Mouse (Mus musculus): Measurements from ENCODE around the gene Kctd11. TPM values are rescaled to one million over a fixed set of nuclear protein-coding genes. Genes with fewer than 3 reads are reported as not detected.
A peak's percentile ranks its signal among the peaks of the same experiment; 100 is the strongest.
"Not testable (repeated sequence)": the region's sequence is repeated elsewhere in the genome, so short reads cannot be mapped to it uniquely, and the experiment has no call there.

Kctd11 gene
- polyA plus RNA-seq, 1 experiment from 2014 or later: 3.7 TPM

DNA sequence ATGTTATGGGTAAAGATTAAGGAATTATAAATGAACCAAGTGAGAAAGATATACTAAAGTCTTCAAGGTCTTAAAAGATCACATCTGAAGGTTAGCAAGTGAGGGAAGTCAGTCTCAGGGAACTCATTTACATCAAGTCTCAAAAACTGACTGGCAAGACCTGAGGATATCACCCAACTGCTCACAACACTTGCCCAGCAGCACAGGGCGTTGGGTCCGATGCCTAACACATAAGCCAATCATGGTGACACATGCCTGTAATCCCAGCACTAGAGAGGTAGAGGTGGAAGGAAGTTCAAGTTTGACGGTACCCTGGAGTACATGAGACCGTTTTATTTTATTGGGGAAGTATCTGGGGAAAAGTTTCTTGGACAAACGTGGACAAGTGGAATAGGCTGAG, 36.9 kb upstream of the Kctd11 start:
- WGBS: 83% methylated on average over 5 of the region's 5 CpGs
- no peaks in the 10 kb centered on the region for H3K9me3 ChIP-seq
- no peaks in the 10 kb centered on the region for H3K27me3 ChIP-seq
- H3K36me3 ChIP-seq: peaks cover 54% of the 10 kb centered on the region
- H3K9ac ChIP-seq (replicated peaks): no peak overlapping the region
- no peak overlapping the region for H3K4me3 ChIP-seq (replicated peaks)
- ATAC-seq (ENCODE audit: insufficient number of reproducible peaks, insufficient read depth, low FRiP score, low TSS enrichment, low read depth): no peak
- no peak overlapping the region for H3K27ac ChIP-seq
- H3K4me2 ChIP-seq: no peak overlapping the region
- H3K4me1 ChIP-seq (replicated peaks): peaks cover 50% of the 10 kb centered on the region

DNA sequence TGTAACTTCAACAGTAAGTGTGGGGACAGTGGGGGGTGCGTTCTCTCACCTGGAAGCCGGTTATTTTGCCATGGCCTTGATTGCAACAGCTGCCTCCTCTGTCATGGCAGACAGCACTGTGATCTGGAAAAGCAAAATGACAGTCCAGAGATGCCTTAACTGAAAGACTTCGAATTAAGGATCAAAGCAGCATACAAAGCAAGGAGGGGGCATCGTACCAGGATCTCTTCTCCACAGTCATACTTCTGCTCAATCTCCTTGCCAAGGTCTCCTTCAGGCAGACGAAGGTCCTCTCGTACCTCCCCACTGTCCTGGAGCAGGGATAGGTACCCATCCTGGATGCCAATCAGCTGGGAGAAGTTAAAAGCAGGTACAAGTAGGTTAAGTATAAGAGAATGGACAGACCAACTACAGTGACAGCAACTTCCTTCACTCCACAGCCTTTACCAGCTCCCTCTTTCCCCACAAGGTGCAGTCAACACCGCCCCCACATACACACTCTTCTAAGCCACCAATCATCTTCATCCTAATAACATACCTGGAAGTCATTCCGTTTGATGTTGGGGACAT, 36.3 kb upstream of the Kctd11 start:
- Histone ChIP-seq H3K27ac (no peak overlapping the region), H3K9ac (replicated peaks) (no peak overlapping the region), H3K4me3 (replicated peaks) (no peak overlapping the region), H3K36me3 (peaks cover 60% of the 10 kb centered on the region), H3K27me3 (no peaks in the 10 kb centered on the region), H3K9me3 (no peaks in the 10 kb centered on the region), H3K4me1 (replicated peaks) (peaks cover 50% of the 10 kb centered on the region), H3K4me2 (no peak overlapping the region)
- WGBS: 86% methylated on average over 8 of the region's 8 CpGs
- ATAC-seq (ENCODE audit: insufficient number of reproducible peaks, insufficient read depth, low FRiP score, low TSS enrichment, low read depth): no peak

DNA sequence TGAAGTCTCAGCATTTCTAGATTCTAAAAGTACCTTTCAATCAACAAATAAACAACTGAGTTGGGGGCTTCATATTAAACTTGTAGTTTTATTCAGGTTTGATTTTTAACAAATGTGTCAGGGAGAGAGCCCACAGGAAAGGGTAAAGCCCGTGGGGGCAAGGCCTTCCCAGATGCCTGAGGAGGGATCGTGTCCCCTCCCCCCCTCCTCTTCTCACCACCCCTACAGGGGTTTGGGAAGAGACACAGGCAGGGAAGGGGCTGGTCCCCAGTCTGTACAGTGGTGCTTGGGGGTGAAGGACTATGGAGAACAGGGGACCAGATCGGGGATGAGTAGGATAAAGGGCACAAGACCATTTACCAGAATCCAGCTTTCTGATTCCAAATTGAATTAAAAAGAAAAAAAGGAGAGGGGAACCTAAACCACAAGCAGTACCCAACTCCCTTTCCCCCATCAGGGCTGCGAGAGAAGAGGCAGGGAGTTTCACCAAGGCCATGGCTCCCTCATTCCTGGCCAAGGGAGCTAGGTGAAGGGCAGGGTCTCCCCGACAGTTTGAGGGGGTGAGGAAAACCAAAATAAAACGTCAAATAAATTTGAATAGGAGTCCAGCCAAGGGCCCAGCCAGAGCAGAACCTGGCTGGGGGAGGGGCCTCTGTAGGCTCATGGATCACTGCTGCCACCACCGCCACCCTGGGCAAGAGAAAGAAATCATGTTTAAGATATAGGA, 35.6 kb upstream of the Kctd11 start:
- H3K9me3 ChIP-seq; H3K27me3 ChIP-seq; ATAC-seq (ENCODE audit: insufficient number of reproducible peaks, insufficient read depth, low FRiP score, low TSS enrichment, low read depth); H3K4me2 ChIP-seq; H3K4me3 ChIP-seq (replicated peaks); H3K27ac ChIP-seq; H3K9ac ChIP-seq (replicated peaks): not testable (repeated sequence)
- Histone ChIP-seq H3K4me1 (replicated peaks) (peaks cover 50% of the 10 kb centered on the region), H3K36me3 (peaks cover 67% of the 10 kb centered on the region)
- 65% methylated on average over 7 of the region's 7 CpGs for WGBS

DNA sequence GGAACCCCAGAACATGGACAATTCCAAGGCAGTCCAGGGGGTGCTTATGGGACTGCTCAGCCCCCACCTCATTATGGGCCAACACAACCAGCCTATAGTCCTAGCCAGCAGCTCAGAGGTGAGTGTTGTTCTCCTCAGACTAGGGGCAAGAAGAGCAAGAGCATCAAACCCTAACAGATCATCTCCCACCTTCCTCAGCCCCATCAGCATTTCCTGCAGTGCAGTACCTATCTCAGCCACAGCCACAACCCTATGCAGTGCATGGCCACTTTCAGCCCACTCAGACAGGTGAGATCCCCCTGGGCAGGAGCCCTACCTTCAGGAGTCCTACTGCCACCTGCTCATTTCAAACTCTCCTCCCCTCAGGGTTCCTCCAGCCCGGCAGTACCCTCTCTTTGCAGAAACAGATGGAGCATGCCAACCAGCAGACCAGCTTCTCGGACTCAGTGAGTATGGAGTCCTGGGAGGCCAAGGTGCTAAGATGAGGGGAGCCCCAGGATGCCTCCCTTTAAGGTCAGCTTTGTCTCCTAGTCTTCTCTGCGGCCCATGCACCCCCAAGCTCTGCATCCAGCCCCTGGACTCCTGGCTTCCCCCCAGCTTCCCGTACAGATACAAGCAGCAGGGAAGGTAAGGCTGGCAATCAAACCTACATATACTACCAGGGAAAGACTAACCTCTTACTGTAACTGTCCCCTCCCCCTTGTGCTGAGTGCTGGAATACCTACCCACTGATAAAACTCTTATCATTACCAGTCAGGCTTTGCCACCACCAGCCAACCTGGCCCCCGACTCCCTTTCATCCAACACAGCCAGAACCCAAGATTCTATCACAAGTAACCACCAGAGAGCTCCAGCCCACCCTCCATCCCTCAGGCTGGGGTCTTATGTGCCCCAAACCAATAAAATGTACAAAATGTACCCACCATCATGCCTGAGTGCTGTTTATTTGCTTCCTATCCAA, 34.7 kb upstream of the Kctd11 start:
- peaks cover 76% of the 10 kb centered on the region for H3K36me3 ChIP-seq
- H3K4me1 ChIP-seq (replicated peaks): peaks cover 50% of the 10 kb centered on the region
- no peaks in the 10 kb centered on the region for H3K9me3 ChIP-seq
- ATAC-seq (ENCODE audit: insufficient number of reproducible peaks, insufficient read depth, low FRiP score, low TSS enrichment, low read depth): no peak
- no peaks in the 10 kb centered on the region for H3K27me3 ChIP-seq
- H3K27ac ChIP-seq: 0 out of 2 replicates have a peak overlapping the region, but pooled peaks have one; percentile 12
- peak overlapping the region; percentile 98 for H3K4me2 ChIP-seq
- 59% methylated on average over 5 of the region's 5 CpGs for WGBS
- H3K9ac ChIP-seq (replicated peaks): no peak overlapping the region; the same call in 1 of the 2 replicates
- H3K4me3 ChIP-seq (replicated peaks): peak overlapping the region; percentile 13; the same call in 1 of the 2 replicates

DNA sequence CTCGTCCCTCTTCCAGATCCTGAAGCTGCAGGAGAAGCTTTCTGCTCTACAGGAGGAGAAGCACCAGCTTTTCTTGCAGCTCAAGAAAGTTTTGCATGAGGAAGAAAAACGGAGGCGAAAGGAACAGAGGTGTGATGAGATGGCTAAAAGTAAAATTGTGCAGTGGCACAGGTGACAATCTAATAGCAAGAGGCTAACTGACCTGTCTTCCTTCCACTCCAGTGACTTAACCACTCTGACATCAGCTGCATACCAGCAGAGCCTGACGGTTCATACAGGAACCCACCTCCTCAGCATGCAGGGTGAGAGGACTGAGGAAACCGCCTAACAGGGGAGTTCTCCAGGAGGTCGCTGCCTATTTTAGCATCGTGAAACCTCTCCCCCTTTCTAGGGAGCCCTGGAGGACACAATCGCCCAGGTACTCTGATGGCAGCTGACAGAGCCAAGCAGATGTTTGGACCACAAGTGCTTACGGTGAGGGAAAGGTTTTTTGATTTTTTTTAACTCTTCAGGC, 33.8 kb upstream of the Kctd11 start:
- no peak for ATAC-seq (ENCODE audit: insufficient number of reproducible peaks, insufficient read depth, low FRiP score, low TSS enrichment, low read depth)
- H3K27me3 ChIP-seq: no peaks in the 10 kb centered on the region

DNA sequence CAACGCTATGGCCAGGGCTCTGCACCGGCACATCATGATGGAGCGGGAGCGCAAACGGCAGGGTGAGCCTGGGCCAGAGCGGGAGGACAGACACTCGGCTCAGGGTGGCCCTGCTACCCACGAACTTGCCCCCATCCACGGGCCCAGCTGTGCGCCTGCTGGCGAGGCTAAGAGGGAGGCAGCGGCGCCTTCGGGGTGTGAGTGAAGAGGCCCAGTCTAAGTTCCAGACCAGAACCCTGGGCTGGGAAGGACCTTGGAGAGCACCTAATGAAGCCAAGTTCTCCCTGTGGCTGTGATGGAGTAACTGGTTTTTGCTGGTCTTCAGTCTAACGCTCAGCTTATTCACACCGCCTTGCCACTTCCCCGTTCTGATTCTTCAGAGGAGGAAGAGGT, 33.2 kb upstream of the Kctd11 start:
- 4% methylated on average over 17 of the region's 17 CpGs for WGBS
- no peaks in the 10 kb centered on the region for H3K27me3 ChIP-seq
- H3K9ac ChIP-seq (replicated peaks): peak overlapping the region; percentile 93
- peaks cover 91% of the 10 kb centered on the region for H3K36me3 ChIP-seq
- H3K9me3 ChIP-seq: no peaks in the 10 kb centered on the region
- peak overlapping the region; percentile 98 for H3K4me2 ChIP-seq
- no peak for ATAC-seq (ENCODE audit: insufficient number of reproducible peaks, insufficient read depth, low FRiP score, low TSS enrichment, low read depth)
- peaks cover 44% of the 10 kb centered on the region for H3K4me1 ChIP-seq (replicated peaks)
- H3K4me3 ChIP-seq (replicated peaks): peak overlapping the region; percentile 92
- H3K27ac ChIP-seq: peak overlapping the region; percentile 92

More for the DNA sequence above, 33.8 kb upstream of the Kctd11 start:
- no peaks in the 10 kb centered on the region for H3K9me3 ChIP-seq
- H3K4me1 ChIP-seq (replicated peaks): peaks cover 50% of the 10 kb centered on the region
- H3K9ac ChIP-seq (replicated peaks): no peak overlapping the region; the same call in 1 of the 2 replicates
- 31% methylated on average over 9 of the region's 9 CpGs for WGBS
- H3K4me2 ChIP-seq: peak overlapping the region; percentile 98
- H3K27ac ChIP-seq: no peak overlapping the region
- peaks cover 85% of the 10 kb centered on the region for H3K36me3 ChIP-seq
- H3K4me3 ChIP-seq (replicated peaks): peak overlapping the region; percentile 92

DNA sequence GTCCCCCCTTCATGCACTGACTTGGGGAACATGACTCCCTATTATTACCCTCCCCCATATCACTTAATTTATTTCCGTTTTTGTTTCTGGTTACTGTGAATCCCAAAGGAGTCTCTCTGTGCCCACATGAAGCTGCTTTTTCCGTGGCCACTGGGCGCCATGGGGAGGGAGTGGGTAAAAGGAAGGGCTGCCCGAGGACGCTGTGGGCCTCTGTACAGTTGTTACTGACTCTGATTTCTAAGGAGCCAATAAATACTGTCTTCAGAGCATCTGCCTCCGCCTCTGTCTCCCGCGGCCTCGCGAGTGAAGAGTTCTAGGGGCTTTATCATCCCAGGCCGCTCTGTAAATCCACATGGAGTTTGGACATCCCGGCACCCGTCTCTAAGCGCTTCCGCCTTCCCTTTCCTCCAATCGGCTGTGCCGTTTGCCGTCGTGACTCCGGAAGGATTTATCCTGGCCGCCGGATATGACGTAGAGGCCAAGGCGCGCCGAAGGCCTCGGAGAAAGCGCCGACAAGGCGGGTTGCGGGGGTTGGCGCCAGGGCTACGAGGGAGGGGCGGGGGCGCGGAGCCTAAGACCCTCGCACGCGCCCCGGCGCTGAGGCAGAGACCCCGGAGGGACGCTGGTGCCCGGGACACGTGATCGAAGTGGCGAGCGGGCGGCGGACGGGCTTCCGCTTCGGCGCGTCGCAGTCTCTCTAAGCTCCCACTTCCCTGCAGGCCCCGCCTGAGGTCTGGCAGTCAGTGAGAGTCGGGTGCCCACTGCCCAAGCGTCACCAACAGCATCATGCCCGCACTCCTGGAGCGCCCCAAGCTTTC, 32.6 kb upstream of the Kctd11 start, which contains the start of gene Gps2:
TSS of gene Gps2 (plus strand) at position 335 of the 818 bp plus-strand sequence.
- ATAC-seq (ENCODE audit: insufficient number of reproducible peaks, insufficient read depth, low FRiP score, low TSS enrichment, low read depth): peak; percentile 71
- peak within 1 kb of the TSS; percentile 93 for H3K9ac ChIP-seq (replicated peaks)
- peak within 1 kb of the TSS; percentile 92 for H3K27ac ChIP-seq
- no peaks in the 10 kb centered on the region for H3K9me3 ChIP-seq
- H3K4me3 ChIP-seq (replicated peaks): peak within 1 kb of the TSS; percentile 92
- H3K4me2 ChIP-seq: peak within 1 kb of the TSS; percentile 98
- WGBS: 2% methylated on average over 61 of the region's 61 CpGs
- peaks cover 39% of the 10 kb centered on the region for H3K4me1 ChIP-seq (replicated peaks)
- no peaks in the 10 kb centered on the region for H3K27me3 ChIP-seq
- H3K36me3 ChIP-seq: peaks cover 91% of the 10 kb centered on the region

DNA sequence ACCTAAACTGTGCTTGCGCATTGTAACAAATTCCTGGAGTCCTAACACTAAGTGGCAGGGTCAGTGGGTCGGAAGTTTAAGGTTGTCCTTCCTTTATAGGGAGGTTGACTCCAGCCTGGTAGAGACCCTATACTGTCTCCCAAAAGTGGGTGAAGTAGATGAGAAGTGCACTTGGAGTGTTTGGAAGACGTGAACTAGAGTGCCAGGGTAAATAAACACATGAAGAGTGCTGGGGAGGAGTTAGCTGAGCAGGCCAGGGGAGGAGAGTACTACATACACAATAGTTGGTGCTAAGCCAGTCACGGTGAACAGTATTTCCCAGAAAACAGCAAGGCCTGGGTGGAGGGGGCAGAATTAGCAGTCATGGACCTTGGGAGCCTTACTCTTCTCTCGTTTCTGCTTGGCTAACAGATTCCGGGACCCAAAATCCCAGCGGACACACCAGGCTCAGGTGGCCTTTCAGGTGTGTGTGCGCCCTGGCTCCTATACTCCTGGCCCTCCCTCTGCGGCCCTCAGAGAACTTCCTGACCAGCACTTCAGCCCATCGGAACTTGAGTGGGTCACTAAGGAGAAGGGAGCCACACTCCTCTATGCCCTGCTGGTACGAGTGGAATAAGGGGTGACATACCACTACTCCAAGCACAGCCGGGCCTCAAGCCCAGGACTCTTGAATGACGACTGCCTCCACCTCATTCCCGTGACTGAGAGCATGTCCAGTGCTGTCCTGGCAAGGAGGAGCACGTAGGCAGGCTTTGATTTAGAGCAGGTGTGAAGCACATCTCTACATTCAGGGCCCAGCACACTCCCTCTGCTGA, 31.7 kb upstream of the Kctd11 start:
- Histone ChIP-seq H3K27me3 (no peaks in the 10 kb centered on the region), H3K4me2 (peak overlapping the region; percentile 98), H3K4me1 (replicated peaks) (peaks cover 33% of the 10 kb centered on the region), H3K9me3 (no peaks in the 10 kb centered on the region), H3K36me3 (peaks cover 91% of the 10 kb centered on the region), H3K9ac (replicated peaks) (peak overlapping the region; percentile 93), H3K4me3 (replicated peaks) (peak overlapping the region; percentile 92), H3K27ac (peak overlapping the region; percentile 92; the same call in 1 of the 2 replicates)
- 75% methylated on average over 15 of the region's 15 CpGs for WGBS
- ATAC-seq (ENCODE audit: insufficient number of reproducible peaks, insufficient read depth, low FRiP score, low TSS enrichment, low read depth): 0 out of 2 replicates have a peak, but pooled peaks have one; percentile 24

DNA sequence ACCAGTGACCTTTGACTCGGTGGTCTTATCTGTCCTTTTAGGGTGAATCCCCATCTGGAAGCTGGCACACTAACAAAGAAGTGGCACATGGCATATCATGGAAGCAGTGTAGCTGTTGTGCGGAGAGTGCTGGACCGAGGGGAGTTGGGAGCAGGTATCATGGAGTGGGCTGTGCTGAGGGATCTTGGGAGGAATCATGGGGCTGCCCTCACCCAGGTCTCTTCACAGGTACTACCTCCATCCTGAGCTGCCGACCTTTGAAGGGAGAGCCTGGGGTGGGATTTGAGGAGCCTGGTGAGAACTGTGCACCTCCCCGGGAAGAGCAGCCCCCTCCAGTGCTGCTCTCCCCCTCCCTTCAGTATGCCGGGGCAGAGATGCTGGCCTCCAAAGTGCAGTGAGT, 30.5 kb upstream of the Kctd11 start:
- WGBS: 93% methylated on average over 6 of the region's 6 CpGs
- peaks cover 91% of the 10 kb centered on the region for H3K36me3 ChIP-seq
- ATAC-seq (ENCODE audit: insufficient number of reproducible peaks, insufficient read depth, low FRiP score, low TSS enrichment, low read depth): no peak

More for the DNA sequence above, 30.5 kb upstream of the Kctd11 start:
- no peak overlapping the region for H3K27ac ChIP-seq
- no peaks in the 10 kb centered on the region for H3K27me3 ChIP-seq
- no peaks in the 10 kb centered on the region for H3K9me3 ChIP-seq
- no peak overlapping the region for H3K4me2 ChIP-seq
- peaks cover 27% of the 10 kb centered on the region for H3K4me1 ChIP-seq (replicated peaks)
- H3K4me3 ChIP-seq (replicated peaks): no peak overlapping the region
- no peak overlapping the region for H3K9ac ChIP-seq (replicated peaks)

Measured in limb, embryonic 12.5 days (tissue).